Mouse (Mus musculus) B cell, adult (primary cell): ENCODE measurements around the gene Ccl22. TPM values are rescaled to one million over a fixed set of nuclear protein-coding genes. Genes with fewer than 3 reads are reported as not detected.

ENCODE experiments used
- total RNA-seq: library from RNA; stranded (reverse); gene quantifications from 4 replicates; pipeline ENCODE4 v1.2.4, GENCODE M21; 2023; ENCODE audit not compliant: inconsistent age

Ccl22 gene
- total RNA-seq = 0.48 to 0.51 TPM in 2 of 4 replicates, not detected in the others

DNA sequence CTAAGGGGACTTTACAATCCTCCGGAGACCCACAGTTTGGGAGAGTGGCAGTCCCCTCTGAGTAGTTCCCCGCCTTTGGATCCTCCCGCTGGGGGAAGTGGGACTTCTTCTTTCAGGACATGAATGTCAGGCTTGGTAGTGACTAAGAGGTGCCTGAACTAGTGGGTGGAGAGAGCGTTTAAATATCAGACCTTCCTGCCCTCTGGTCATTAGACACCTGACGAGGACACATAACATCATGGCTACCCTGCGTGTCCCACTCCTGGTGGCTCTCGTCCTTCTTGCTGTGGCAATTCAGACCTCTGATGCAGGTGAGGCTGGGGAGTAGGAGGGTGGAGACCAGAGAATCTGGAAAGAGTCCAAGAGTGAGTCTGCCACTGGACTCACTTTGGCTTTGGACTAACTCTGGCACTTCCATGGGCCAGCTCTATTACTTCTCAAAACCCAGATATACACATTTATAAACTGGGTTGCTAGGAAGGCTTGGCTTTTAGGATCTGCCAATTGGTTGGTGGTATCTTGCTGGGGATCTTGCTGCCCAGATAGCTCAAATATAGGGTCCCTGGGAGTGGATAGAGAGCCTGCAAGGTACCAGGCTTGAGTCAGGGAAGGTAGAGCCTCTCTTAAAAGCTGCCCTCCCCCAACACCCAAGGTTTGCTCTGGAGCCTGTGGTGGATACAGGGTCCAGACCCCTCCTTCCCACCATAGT, at the start of gene Ccl22:
Gene Ccl22, plus strand, starts transcription at position 115 of the 709 bp plus-strand sequence.

GRCm38 (mm10) chr8:94695994-94696384, 49.4 kb upstream of the Ccl22 start, which contains the start of gene Pllp:
Gene Pllp (minus strand): TSS chr8:94696278.

GRCm38 (mm10) chr8:94771941-94772670, 26.7 kb downstream of the Ccl22 start, which contains the start of gene Cx3cl1:
Gene Cx3cl1 (plus strand): TSS chr8:94772009.

Other genes starting within 250 kb of the Ccl22 start
- gene Cpne2, start 212.6 kb upstream of the Ccl22 start, total RNA-seq = 0.33 to 0.63 TPM (median 0.45 TPM) in 3 of 4 replicates, not detected in the other
- gene Rspry1, start 143.7 kb upstream of the Ccl22 start, total RNA-seq = 25.3 to 28.4 TPM (median 26.7 TPM) in 4 replicates
- gene Fam192a, start 143.6 kb upstream of the Ccl22 start, total RNA-seq = 31.8 to 42.0 TPM (median 37.3 TPM) in 4 replicates
- 94.4 to 105 TPM (median 99.9 TPM) in 4 replicates for gene Arl2bp, start 79.0 kb upstream of the Ccl22 start, total RNA-seq
- gene Pllp, start 49.3 kb upstream of the Ccl22 start, total RNA-seq = not detected in 4 replicates
- not detected in 4 replicates for gene Cx3cl1, start 26.4 kb downstream of the Ccl22 start, total RNA-seq
- gene Ccl17, start 64.9 kb downstream of the Ccl22 start, total RNA-seq = not detected in 4 replicates
- gene Coq9, start 92.7 kb downstream of the Ccl22 start, total RNA-seq = 29.0 to 34.4 TPM (median 32.9 TPM) in 4 replicates
- gene Ciapin1, start 92.8 kb downstream of the Ccl22 start, total RNA-seq = 50.3 to 64.6 TPM (median 51.7 TPM) in 4 replicates
- 49.2 to 66.0 TPM (median 53.7 TPM) in 4 replicates for gene Polr2c, start 111.9 kb downstream of the Ccl22 start, total RNA-seq
- 1.6 to 3.0 TPM (median 2.3 TPM) in 4 replicates for gene Dok4, start 130.7 kb downstream of the Ccl22 start, total RNA-seq
- 0.36 to 1.1 TPM (median 0.69 TPM) in 4 replicates for gene Ccdc102a, start 172.5 kb downstream of the Ccl22 start, total RNA-seq
- 0.77 to 2.3 TPM (median 0.96 TPM) in 4 replicates for gene Adgrg5, start 178.1 kb downstream of the Ccl22 start, total RNA-seq
- 3.8 to 6.7 TPM (median 6.2 TPM) in 4 replicates for gene Adgrg1, start 229.2 kb downstream of the Ccl22 start, total RNA-seq